Mouse (Mus musculus) intestine, postnatal 0 days (tissue): Measurements from ENCODE around the gene Prx. TPM values are rescaled to one million over a fixed set of nuclear protein-coding genes. Genes with fewer than 3 reads are reported as not detected.

Experiments
- ATAC-seq: fragments of 200-750 bp; cut with Nextera tagmentation; 2 replicates; pipeline ENCODE4 v1.8.0; 2017; ENCODE audit warnings: mild to moderate bottlenecking, moderate TSS enrichment, moderate library complexity
- H3K27ac ChIP-seq: fragments of 300-500 bp; sonication (generic); 2 replicates; pipeline ENCODE4 v1.5.1; 2014; ENCODE audit warnings: mild to moderate bottlenecking, low read depth, low read length, moderate library complexity
- H3K27me3 ChIP-seq: fragments of 300-500 bp; sonication (generic); replicated peaks from 2 replicates; pipeline ENCODE4 v1.6.1; 2014; ENCODE audit warnings: low read length, mixed read lengths; ENCODE audit not compliant: control insufficient read depth, insufficient read depth
- H3K36me3 ChIP-seq: fragments of 300-500 bp; sonication (generic); 2 replicates; pipeline ENCODE4 v1.6.1; 2014; ENCODE audit warnings: mild to moderate bottlenecking, moderate library complexity; ENCODE audit not compliant: control insufficient read depth, insufficient read depth
- H3K4me1 ChIP-seq: fragments of 300-500 bp; sonication (generic); replicated peaks from 2 replicates; pipeline ENCODE4 v1.6.1; 2014; ENCODE audit warnings: antibody characterized with exemption, low read length, mixed read lengths; ENCODE audit not compliant: control insufficient read depth, insufficient read depth
- H3K4me2 ChIP-seq: fragments of 300-500 bp; sonication (generic); replicated peaks from 2 replicates; pipeline ENCODE4 v1.6.1; 2014; ENCODE audit warnings: low read depth, mild to moderate bottlenecking, moderate library complexity
- H3K4me3 ChIP-seq: fragments of 300-500 bp; sonication (generic); 2 replicates; pipeline ENCODE4 v1.5.1; 2014; ENCODE audit warnings: low read depth, low read length
- H3K9ac ChIP-seq: fragments of 300-500 bp; sonication (generic); 2 replicates; pipeline ENCODE4 v1.6.1; 2014; ENCODE audit warnings: mild to moderate bottlenecking, low read depth, low read length
- H3K9me3 ChIP-seq: fragments of 300-500 bp; sonication (generic); 2 replicates; pipeline ENCODE4 v1.6.1; 2016; ENCODE audit warnings: mixed run types; ENCODE audit not compliant: control insufficient read depth
- CTCF ChIP-seq: sonication (generic); IDR thresholded peaks from 2 replicates; pipeline ENCODE4 v1.5.1; 2016; ENCODE audit warnings: low read depth, mild to moderate bottlenecking, control low read depth, antibody characterized with exemption, moderate library complexity
- WGBS: fragments of 180-500 bp; shearing (Covaris S2); extraction: QIAGEN DNeasy Blood & Tissue Kit; methylation state at CpG from one replicate; pipeline ENCODE4 v1.1.7; 2014; 5-methylcytosine and 5-hydroxymethylcytosine counted together
- polyA plus RNA-seq: library from polyadenylated mRNA; unstranded; fragments of >200 nt; fragmentation: Nextera tagmentation; extraction: Ambion mirVana; gene quantifications from 2 replicates; pipeline ENCODE4 v1.2.1, GENCODE M21; 2015

Prx gene
- 1.3 and 1.4 TPM in 2 replicates for polyA plus RNA-seq

DNA sequence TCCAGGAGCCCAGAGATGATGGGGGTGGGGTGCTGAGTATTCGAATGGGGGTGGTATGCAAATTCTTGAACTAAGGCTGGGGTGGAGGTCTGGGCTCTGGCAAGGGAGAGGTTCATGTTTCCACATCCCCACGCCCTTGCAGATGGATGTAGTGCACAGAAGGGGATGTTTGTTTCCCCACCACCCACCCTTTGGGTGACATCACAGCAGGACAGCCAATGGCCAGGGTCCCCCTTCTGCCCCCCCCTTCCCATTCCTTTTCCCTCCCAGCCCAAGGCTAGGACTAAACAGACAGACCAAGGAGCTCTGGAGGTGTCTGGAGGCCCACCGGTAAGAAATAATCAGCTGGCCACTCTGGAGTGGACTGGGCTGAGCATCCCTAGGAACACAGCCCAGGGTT, at the start of gene Prx:
Gene Prx, plus strand, starts transcription at position 289 of the 400 bp plus-strand sequence.
- TF ChIP-seq CTCF = no peak
- Histone ChIP-seq H3K36me3 (no peaks in the 10 kb centered on the region), H3K4me1 (peaks cover 8% of the 10 kb centered on the region; the same call in 1 of the 2 replicates), H3K9ac (no peak within 1 kb of the TSS), H3K27me3 (no peaks in the 10 kb centered on the region), H3K4me2 (no peak within 1 kb of the TSS), H3K4me3 (no peak within 1 kb of the TSS), H3K9me3 (no peaks in the 10 kb centered on the region), H3K27ac (no peak within 1 kb of the TSS)
- 52% methylated on average over 3 of the region's 3 CpGs for WGBS
- ATAC-seq = no peak

DNA sequence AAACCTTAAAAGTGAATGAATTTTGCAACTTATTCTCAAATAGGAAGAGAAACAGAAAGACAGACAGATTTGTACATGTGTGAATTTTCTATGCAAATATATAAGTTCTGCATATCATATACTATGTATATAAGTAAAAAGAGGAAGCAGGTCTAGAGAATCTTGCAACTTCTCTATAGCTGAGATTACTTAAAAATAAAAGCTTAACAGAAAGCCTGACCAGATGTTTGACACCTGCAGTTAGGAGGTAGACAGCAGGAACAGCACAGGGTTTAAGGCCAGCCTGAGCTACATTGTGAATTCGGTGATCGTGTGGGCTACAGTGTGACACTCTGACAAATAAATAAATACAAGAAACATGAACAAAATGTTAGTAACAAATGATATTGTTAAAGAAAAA, 47.8 kb upstream of the Prx start:
- Histone ChIP-seq H3K36me3 (no peaks in the 10 kb centered on the region; the same call in 1 of the 2 replicates), H3K27me3 (peaks cover 3% of the 10 kb centered on the region), H3K9me3 (no peaks in the 10 kb centered on the region), H3K4me3 (no peak overlapping the region), H3K27ac (no peak overlapping the region), H3K9ac (no peak overlapping the region), H3K4me2 (no peak overlapping the region), H3K4me1 (no peaks in the 10 kb centered on the region; the same call in 1 of the 2 replicates)
- ATAC-seq = no peak
- TF ChIP-seq CTCF = no peak
- WGBS = 92% methylated on average over 2 of the region's 2 CpGs

DNA sequence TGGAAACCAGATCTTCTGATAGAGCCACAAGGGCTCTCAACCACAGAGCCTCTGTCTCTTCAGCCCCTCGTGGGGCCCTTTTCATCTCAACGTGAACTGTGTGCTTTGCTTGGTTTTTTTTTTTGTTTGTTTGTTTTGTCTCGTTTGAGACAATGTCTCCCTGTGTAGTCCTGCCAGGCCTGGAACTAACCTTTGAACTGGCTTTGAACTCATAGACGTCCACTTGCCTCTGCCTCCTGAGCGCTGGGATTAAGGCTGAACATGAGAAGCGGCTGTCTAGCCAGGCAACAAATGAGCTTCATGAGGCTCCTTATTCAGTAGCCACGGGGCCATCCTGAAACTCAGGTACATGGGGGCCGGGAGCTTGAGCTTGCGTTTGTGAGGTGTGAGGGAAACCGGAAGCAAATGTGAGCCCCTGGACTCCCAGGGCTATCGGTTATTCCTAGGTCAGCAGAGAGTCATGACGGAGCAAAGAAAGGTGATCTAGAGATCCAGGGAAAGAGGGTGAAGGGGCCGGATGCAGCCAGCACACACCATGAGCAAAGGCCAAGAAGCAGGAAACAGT, 46.8 kb upstream of the Prx start:
- Histone ChIP-seq H3K27ac (no peak overlapping the region), H3K9ac (no peak overlapping the region), H3K4me3 (no peak overlapping the region), H3K36me3 (no peaks in the 10 kb centered on the region; the same call in 1 of the 2 replicates), H3K4me1 (no peaks in the 10 kb centered on the region), H3K27me3 (no peaks in the 10 kb centered on the region), H3K4me2 (no peak overlapping the region), H3K9me3 (no peaks in the 10 kb centered on the region)
- no peak for TF ChIP-seq CTCF
- WGBS = 50% methylated on average over 13 of the region's 13 CpGs
- ATAC-seq = no peak

DNA sequence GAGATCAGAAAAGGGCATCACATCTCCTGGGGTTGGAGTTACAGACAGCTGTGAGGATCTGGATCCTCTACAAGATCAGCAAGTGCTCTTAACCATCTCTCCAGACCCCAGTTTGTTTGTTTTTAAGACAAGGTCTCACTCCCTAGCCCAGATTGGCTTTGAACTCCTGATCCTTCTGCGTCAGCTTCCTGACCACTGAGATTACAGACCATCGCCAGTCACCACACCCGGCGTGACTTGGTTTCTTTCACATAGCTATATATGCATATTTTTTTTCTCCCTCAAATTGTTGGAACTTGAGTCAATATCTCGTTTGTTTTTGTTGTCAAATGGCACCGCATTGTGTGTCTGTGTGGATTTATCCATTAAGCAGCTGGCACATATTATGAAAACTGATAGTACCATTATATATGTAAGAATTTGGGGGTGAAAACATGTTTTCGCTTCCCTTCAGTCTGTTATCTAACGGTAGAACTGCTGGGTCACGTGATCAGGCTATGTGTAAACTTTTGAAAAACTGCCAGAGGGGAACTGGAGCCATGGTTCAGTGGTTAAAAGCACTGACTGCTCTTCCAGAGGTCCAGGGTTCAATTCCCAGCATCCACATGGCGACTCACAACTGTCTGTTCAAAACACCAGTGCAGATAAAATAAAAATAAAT, 44.5 kb upstream of the Prx start:
- Histone ChIP-seq H3K4me2 (no peak overlapping the region), H3K4me1 (no peaks in the 10 kb centered on the region), H3K9me3 (no peaks in the 10 kb centered on the region), H3K9ac (no peak overlapping the region), H3K27me3 (no peaks in the 10 kb centered on the region), H3K4me3 (no peak overlapping the region), H3K36me3 (no peaks in the 10 kb centered on the region; the same call in 1 of the 2 replicates), H3K27ac (no peak overlapping the region)
- no peak for TF ChIP-seq CTCF
- WGBS = 73% methylated on average over 10 of the region's 10 CpGs
- no peak for ATAC-seq

DNA sequence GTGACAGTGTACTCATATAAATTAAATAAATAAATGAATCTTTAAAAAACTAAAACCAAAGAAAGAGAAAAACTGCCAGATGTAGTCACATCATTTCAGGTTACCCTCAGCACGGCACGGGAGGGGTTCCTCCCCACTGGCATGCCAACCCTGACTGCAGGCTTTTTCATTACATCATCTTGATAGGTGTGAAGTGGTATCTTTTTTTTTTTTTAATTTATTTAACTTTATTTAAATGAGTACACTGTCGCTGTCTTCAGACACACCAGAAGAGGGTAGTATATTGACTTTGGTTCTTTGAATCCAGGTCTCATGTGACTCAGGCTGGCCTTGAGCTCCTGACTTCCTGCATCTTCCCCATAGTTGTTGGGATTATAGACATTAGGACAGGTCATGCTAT, 43.9 kb upstream of the Prx start:
- H3K4me2 ChIP-seq = no peak overlapping the region
- no peaks in the 10 kb centered on the region; the same call in 1 of the 2 replicates for H3K36me3 ChIP-seq
- H3K4me1 ChIP-seq = no peaks in the 10 kb centered on the region
- no peaks in the 10 kb centered on the region for H3K27me3 ChIP-seq
- no peak for ATAC-seq
- TF ChIP-seq CTCF = no peak
- no peak overlapping the region for H3K9ac ChIP-seq
- no peak overlapping the region for H3K27ac ChIP-seq
- H3K4me3 ChIP-seq = no peak overlapping the region
- H3K9me3 ChIP-seq = no peaks in the 10 kb centered on the region
- WGBS = 89% methylated on average over 3 of the region's 3 CpGs

DNA sequence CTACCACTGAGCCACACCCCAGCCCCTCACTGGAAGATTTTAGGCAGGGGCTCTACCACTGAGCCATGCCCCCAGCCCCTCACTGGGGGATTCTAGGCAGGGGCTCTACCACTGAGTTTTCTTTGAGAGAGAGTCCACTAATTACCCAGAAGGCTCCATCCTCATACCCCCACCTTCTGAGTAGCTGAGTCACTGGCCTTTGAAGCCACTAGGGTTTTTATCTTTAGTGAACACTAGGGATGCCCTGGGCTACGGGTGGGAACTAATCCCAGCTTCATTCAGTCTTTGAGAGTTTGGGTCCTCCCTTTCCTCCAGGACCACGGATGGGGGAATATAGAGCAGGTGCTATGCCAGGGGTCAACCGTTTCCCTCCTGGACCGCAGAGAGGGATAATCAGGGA, 40.5 kb upstream of the Prx start:
- H3K36me3 ChIP-seq = peaks cover 4% of the 10 kb centered on the region; the same call in 1 of the 2 replicates
- no peak overlapping the region for H3K4me3 ChIP-seq
- H3K4me1 ChIP-seq = no peaks in the 10 kb centered on the region
- no peak overlapping the region for H3K9ac ChIP-seq
- no peak for TF ChIP-seq CTCF
- H3K27me3 ChIP-seq = no peaks in the 10 kb centered on the region
- no peak overlapping the region for H3K4me2 ChIP-seq
- H3K9me3 ChIP-seq = no peaks in the 10 kb centered on the region
- H3K27ac ChIP-seq = no peak overlapping the region
- WGBS = 91% methylated on average over 4 of the region's 4 CpGs
- no peak for ATAC-seq
